Mouse (Mus musculus) heart, embryonic 12.5 days (tissue): Measurements from ENCODE around the gene Gm17087. TPM values are rescaled to one million over a fixed set of nuclear protein-coding genes. Genes with fewer than 3 reads are reported as not detected.
A peak's percentile ranks its signal among the peaks of the same experiment; 100 is the strongest.

Source experiments
- ATAC-seq: fragments of 200-750 bp; cut with Nextera tagmentation; 2 replicates; pipeline ENCODE4 v1.8.0; 2017; ENCODE audit warnings: moderate TSS enrichment, moderate library complexity; ENCODE audit not compliant: insufficient number of reproducible peaks, low FRiP score
- H3K27ac ChIP-seq: fragments of 300-500 bp; sonication (generic); 2 replicates; pipeline ENCODE4 v1.5.1; 2016; ENCODE audit warnings: mild to moderate bottlenecking, moderate library complexity; ENCODE audit not compliant: poor library complexity, severe bottlenecking
- H3K27me3 ChIP-seq: fragments of 300-500 bp; sonication (generic); replicated peaks from 2 replicates; pipeline ENCODE4 v1.6.1; 2016; ENCODE audit warnings: mild to moderate bottlenecking, moderate library complexity
- H3K36me3 ChIP-seq: fragments of 300-500 bp; sonication (generic); 2 replicates; pipeline ENCODE4 v1.6.1; 2016; ENCODE audit warnings: mild to moderate bottlenecking, moderate library complexity
- H3K4me1 ChIP-seq: fragments of 300-500 bp; sonication (generic); replicated peaks from 2 replicates; pipeline ENCODE4 v1.6.1; 2016; ENCODE audit warnings: mild to moderate bottlenecking
- H3K4me2 ChIP-seq: fragments of 300-500 bp; sonication (generic); 2 replicates; pipeline ENCODE4 v1.6.1; 2016; ENCODE audit warnings: mild to moderate bottlenecking, moderate library complexity
- H3K4me3 ChIP-seq: fragments of 300-500 bp; sonication (generic); 2 replicates; pipeline ENCODE4 v1.5.1; 2016; ENCODE audit warnings: mild to moderate bottlenecking
- H3K9ac ChIP-seq: fragments of 300-500 bp; sonication (generic); 2 replicates; pipeline ENCODE4 v1.6.1; 2016; ENCODE audit warnings: mild to moderate bottlenecking, moderate library complexity
- H3K9me3 ChIP-seq: fragments of 300-500 bp; sonication (generic); replicated peaks from 2 replicates; pipeline ENCODE4 v1.6.1; 2016; ENCODE audit warnings: mild to moderate bottlenecking, moderate library complexity
- WGBS: fragments of 180-500 bp; shearing (Covaris S2); methylation state at CpG from one replicate; pipeline ENCODE4 v1.1.7; 2016; 5-methylcytosine and 5-hydroxymethylcytosine counted together
- polyA plus RNA-seq: library from polyadenylated mRNA; unstranded; fragments of >200 nt; fragmentation: Nextera tagmentation; extraction: Ambion mirVana; gene quantifications from 2 replicates; pipeline ENCODE4 v1.2.1, GENCODE M21; 2016

Gene Gm17087
- not detected in 2 replicates for polyA plus RNA-seq

GRCm38 (mm10) chr17:8566850-8567249 is at the start of gene Gm17087:
Gene Gm17087 (minus strand): TSS chr17:8566950.
- H3K27me3 ChIP-seq: peaks cover 3% of the 10 kb centered on the region
- no peaks in the 10 kb centered on the region for H3K36me3 ChIP-seq
- H3K4me3 ChIP-seq: no peak within 1 kb of the TSS
- H3K9ac ChIP-seq: no peak within 1 kb of the TSS
- no peak within 1 kb of the TSS for H3K4me2 ChIP-seq
- WGBS: 80% methylated on average over 6 of the region's 6 CpGs
- H3K27ac ChIP-seq: no peak within 1 kb of the TSS
- no peaks in the 10 kb centered on the region for H3K4me1 ChIP-seq
- H3K9me3 ChIP-seq: 0 out of 2 replicates have a peak, but pooled peaks cover 6% of the 10 kb centered on the region
- ATAC-seq: no peak

GRCm38 (mm10) chr17:8613882-8614551 is 47.3 kb upstream of the Gm17087 start:
- no peak overlapping the region for H3K4me2 ChIP-seq
- no peaks in the 10 kb centered on the region for H3K36me3 ChIP-seq
- H3K27me3 ChIP-seq: peaks cover 25% of the 10 kb centered on the region; the same call in 1 of the 2 replicates
- H3K4me3 ChIP-seq: no peak overlapping the region
- ATAC-seq: no peak
- no peaks in the 10 kb centered on the region for H3K9me3 ChIP-seq
- no peak overlapping the region for H3K27ac ChIP-seq
- H3K4me1 ChIP-seq: no peaks in the 10 kb centered on the region
- H3K9ac ChIP-seq: no peak overlapping the region
- 33% methylated on average over 7 of the region's 7 CpGs for WGBS

GRCm38 (mm10) chr17:8611916-8612315 is 45.2 kb upstream of the Gm17087 start:
- no peaks in the 10 kb centered on the region for H3K36me3 ChIP-seq
- H3K27me3 ChIP-seq: peaks cover 32% of the 10 kb centered on the region; the same call in 1 of the 2 replicates
- no peak overlapping the region for H3K9ac ChIP-seq
- no peak overlapping the region for H3K4me3 ChIP-seq
- H3K9me3 ChIP-seq: no peaks in the 10 kb centered on the region
- no peak overlapping the region for H3K27ac ChIP-seq
- no peak overlapping the region for H3K4me2 ChIP-seq
- no peaks in the 10 kb centered on the region for H3K4me1 ChIP-seq
- ATAC-seq: no peak
- WGBS: 79% methylated on average over 4 of the region's 4 CpGs

- Histone ChIP-seq H3K27ac (no peak overlapping the region), H3K4me3 (no peak overlapping the region), H3K36me3 (no peaks in the 10 kb centered on the region), H3K9me3 (no peaks in the 10 kb centered on the region), H3K4me1 (no peaks in the 10 kb centered on the region), H3K27me3 (peaks cover 46% of the 10 kb centered on the region), H3K9ac (no peak overlapping the region), H3K4me2 (no peak overlapping the region)
- no peak for ATAC-seq
- WGBS: 65% methylated on average over 3 of the region's 3 CpGs
These were observed 39.9 kb upstream of the Gm17087 start for GRCm38 (mm10) chr17:8606695-8607094.

GRCm38 (mm10) chr17:8605921-8606320 is 39.2 kb upstream of the Gm17087 start:
- H3K9me3 ChIP-seq: no peaks in the 10 kb centered on the region
- 75% methylated on average over 5 of the region's 5 CpGs for WGBS
- no peak overlapping the region for H3K4me2 ChIP-seq
- H3K27ac ChIP-seq: no peak overlapping the region
- H3K4me3 ChIP-seq: no peak overlapping the region
- H3K9ac ChIP-seq: no peak overlapping the region
- H3K27me3 ChIP-seq: peaks cover 49% of the 10 kb centered on the region
- no peak for ATAC-seq
- H3K4me1 ChIP-seq: no peaks in the 10 kb centered on the region
- H3K36me3 ChIP-seq: no peaks in the 10 kb centered on the region

GRCm38 (mm10) chr17:8602976-8603375 is 36.2 kb upstream of the Gm17087 start:
- H3K36me3 ChIP-seq: no peaks in the 10 kb centered on the region
- peaks cover 47% of the 10 kb centered on the region for H3K27me3 ChIP-seq
- H3K9me3 ChIP-seq: no peaks in the 10 kb centered on the region
- H3K27ac ChIP-seq: no peak overlapping the region
- no peak for ATAC-seq
- no peaks in the 10 kb centered on the region for H3K4me1 ChIP-seq
- H3K9ac ChIP-seq: no peak overlapping the region
- no peak overlapping the region for H3K4me3 ChIP-seq
- H3K4me2 ChIP-seq: no peak overlapping the region
- 80% methylated on average over 3 of the region's 3 CpGs for WGBS

- Histone ChIP-seq H3K27ac (no peak overlapping the region), H3K9ac (no peak overlapping the region), H3K36me3 (no peaks in the 10 kb centered on the region), H3K4me2 (no peak overlapping the region), H3K4me1 (no peaks in the 10 kb centered on the region), H3K9me3 (0 out of 2 replicates have a peak, but pooled peaks cover 4% of the 10 kb centered on the region), H3K4me3 (no peak overlapping the region), H3K27me3 (peaks cover 44% of the 10 kb centered on the region)
- 8% methylated on average over 7 of the region's 7 CpGs for WGBS
- no peak for ATAC-seq
These were observed 31.0 kb upstream of the Gm17087 start for GRCm38 (mm10) chr17:8597790-8598189.

- Histone ChIP-seq H3K9ac (no peak overlapping the region), H3K4me3 (no peak overlapping the region), H3K27me3 (peaks cover 32% of the 10 kb centered on the region), H3K9me3 (0 out of 2 replicates have a peak, but pooled peaks cover 4% of the 10 kb centered on the region), H3K36me3 (no peaks in the 10 kb centered on the region), H3K4me1 (no peaks in the 10 kb centered on the region), H3K4me2 (peak overlapping the region; percentile 53), H3K27ac (no peak overlapping the region)
- no peak for ATAC-seq
- WGBS: 16% methylated on average over 22 of the region's 22 CpGs
These were observed 25.9 kb upstream of the Gm17087 start for GRCm38 (mm10) chr17:8592427-8593277.

- no peak for ATAC-seq
- no peaks in the 10 kb centered on the region for H3K36me3 ChIP-seq
- H3K4me3 ChIP-seq: no peak overlapping the region
- no peak overlapping the region for H3K4me2 ChIP-seq
- no peak overlapping the region for H3K27ac ChIP-seq
- H3K9ac ChIP-seq: no peak overlapping the region
- H3K9me3 ChIP-seq: no peaks in the 10 kb centered on the region
- H3K27me3 ChIP-seq: no peaks in the 10 kb centered on the region
- WGBS: 73% methylated on average over 8 of the region's 8 CpGs
- no peaks in the 10 kb centered on the region for H3K4me1 ChIP-seq
These were observed 14.8 kb upstream of the Gm17087 start for GRCm38 (mm10) chr17:8581579-8581978.

GRCm38 (mm10) chr17:8580360-8580759 is 13.6 kb upstream of the Gm17087 start:
- Histone ChIP-seq H3K27ac (no peak overlapping the region), H3K9me3 (no peaks in the 10 kb centered on the region), H3K4me3 (no peak overlapping the region), H3K36me3 (no peaks in the 10 kb centered on the region), H3K27me3 (no peaks in the 10 kb centered on the region), H3K9ac (no peak overlapping the region), H3K4me1 (no peaks in the 10 kb centered on the region), H3K4me2 (no peak overlapping the region)
- WGBS: 68% methylated on average over 3 of the region's 3 CpGs
- ATAC-seq: no peak

GRCm38 (mm10) chr17:8573542-8574260 is 7.0 kb upstream of the Gm17087 start:
- Histone ChIP-seq H3K27me3 (peaks cover 6% of the 10 kb centered on the region; the same call in 1 of the 2 replicates), H3K36me3 (no peaks in the 10 kb centered on the region), H3K9me3 (0 out of 2 replicates have a peak, but pooled peaks cover 6% of the 10 kb centered on the region), H3K27ac (no peak overlapping the region), H3K4me1 (no peaks in the 10 kb centered on the region), H3K4me3 (no peak overlapping the region), H3K4me2 (no peak overlapping the region), H3K9ac (no peak overlapping the region)
- ATAC-seq: no peak
- WGBS: 61% methylated on average over 8 of the region's 8 CpGs
